8 mouse cellular contexts compared by ENCODE assay signal in genomic region chr4:123904333-123905125, GRCm38 (mm10). TPM values are rescaled to one million over a fixed set of nuclear protein-coding genes. Genes with fewer than 3 reads are reported as not detected.
DNase-seq lines count a peak whose midpoint lies in the region; ATAC-seq and TF ChIP-seq lines count a peak whose summit lies in the region.

Mycbp (plus strand) TSS chr4:123904832.

- H3K9me3 ChIP-seq in CH12.LX (replicated peaks; ENCODE audit: low read length), result no peaks in the 10 kb centered on the region
- H3K9me3 ChIP-seq in forebrain, embryonic 11.5 days (ENCODE audit: control insufficient read depth, low read length), result no peaks in the 10 kb centered on the region
- H3K9me3 ChIP-seq in heart, embryonic 16.5 days (replicated peaks; ENCODE audit: control insufficient read depth, low read length), result no peaks in the 10 kb centered on the region
- H3K9me3 ChIP-seq in liver, embryonic 15.5 days (replicated peaks), result no peaks in the 10 kb centered on the region
- H3K9me3 ChIP-seq in neural tube, embryonic 12.5 days, result no peaks in the 10 kb centered on the region

- no peak for TF ChIP-seq RAD21 in CH12.LX (IDR thresholded peaks at IDR 0.05; ENCODE audit: low read depth, low read length)

- WGBS in forebrain, embryonic 11.5 days, result 2% methylated on average over 49 of the region's 49 CpGs
- WGBS in heart, embryonic 16.5 days, result under 1% methylated on average over 49 of the region's 49 CpGs
- under 1% methylated on average over 46 of the region's 49 CpGs for WGBS in liver, embryonic 15.5 days (ENCODE audit: insufficient replicate concordance)
- WGBS in neural tube, embryonic 12.5 days, result 2% methylated on average over 47 of the region's 49 CpGs

- in situ Hi-C loops in CH12.LX (cut with MboI; ENCODE audit: low pct_ligation_motif_present, low pct_unique_long_range_greater_than_20kb, low sequenced_read_pairs), result no loop called here

- peak; percentile 98 for DNase-seq in CH12.LX (ENCODE audit: extremely low read depth)
- peak; percentile 95 for DNase-seq in c-Kit-positive CD71-positive TER-119-negative erythroid progenitor cells, embryonic 14.5 days (ENCODE audit: low read depth)
- DNase-seq in forebrain, embryonic 11.5 days (ENCODE audit: low spot score), result peak; percentile 100
- DNase-seq in kidney, postnatal 36 days, result peak; percentile 99 to 100
- DNase-seq in telencephalon, adult 2 months (ENCODE audit: low read depth, low spot score), result peak; percentile 93

- peak; percentile 100 for ATAC-seq in forebrain, embryonic 11.5 days (replicated peaks; ENCODE audit: low FRiP score)
- peak; percentile 100 for ATAC-seq in heart, embryonic 16.5 days (replicated peaks; ENCODE audit: extremely low read depth, insufficient read depth, low FRiP score)
- peak; percentile 100 for ATAC-seq in liver, embryonic 15.5 days (ENCODE audit: insufficient read depth)
- ATAC-seq in neural tube, embryonic 12.5 days (ENCODE audit: low FRiP score, low read depth), result peak; percentile 100

- H3K27ac ChIP-seq in CH12.LX (ENCODE audit: insufficient read depth, low read depth), result no peak within 1 kb of the TSS; the same call in 1 of the 2 replicates
- H3K27ac ChIP-seq in forebrain, embryonic 11.5 days (ENCODE audit: low read depth, low read length), result peak within 1 kb of the TSS; percentile 46; the same call in 1 of the 2 replicates
- H3K27ac ChIP-seq in heart, embryonic 16.5 days (ENCODE audit: low read length), result peak within 1 kb of the TSS; percentile 90
- peak within 1 kb of the TSS; percentile 89 for H3K27ac ChIP-seq in liver, embryonic 15.5 days (replicated peaks)
- H3K27ac ChIP-seq in neural tube, embryonic 12.5 days, result no peak within 1 kb of the TSS

- H3K27me3 ChIP-seq in CH12.LX (replicated peaks), result no peaks in the 10 kb centered on the region
- no peaks in the 10 kb centered on the region for H3K27me3 ChIP-seq in forebrain, embryonic 11.5 days (ENCODE audit: control insufficient read depth, insufficient read depth, low read length)
- no peaks in the 10 kb centered on the region for H3K27me3 ChIP-seq in heart, embryonic 16.5 days (ENCODE audit: control insufficient read depth, insufficient read depth, low read length)
- H3K27me3 ChIP-seq in liver, embryonic 15.5 days, result no peaks in the 10 kb centered on the region
- H3K27me3 ChIP-seq in neural tube, embryonic 12.5 days (replicated peaks), result no peaks in the 10 kb centered on the region

- TF ChIP-seq CTCF in CH12.LX (conservative IDR thresholded peaks at IDR 0.05 in 1 of 2, IDR thresholded peaks at IDR 0.05 in 1 of 2; ENCODE audit: low read depth in 2 of 2, low read length in 2 of 2), result no peak

- TF ChIP-seq POLR2A in CH12.LX (IDR thresholded peaks at IDR 0.05; ENCODE audit: low read depth, low read length), result peak; percentile 73

- peaks cover 0 to 26% of the 10 kb centered on the region in 2 experiments; a peak in 3 of 4 replicates for H3K4me1 ChIP-seq in CH12.LX (ENCODE audit: control insufficient read depth in 1 of 2, insufficient read depth in 2 of 2)
- no peaks in the 10 kb centered on the region for H3K4me1 ChIP-seq in forebrain, embryonic 11.5 days (replicated peaks; ENCODE audit: control insufficient read depth, insufficient read depth, low read length)
- H3K4me1 ChIP-seq in heart, embryonic 16.5 days (ENCODE audit: control insufficient read depth, insufficient read depth, low read length), result peaks cover 7% of the 10 kb centered on the region
- H3K4me1 ChIP-seq in liver, embryonic 15.5 days (replicated peaks), result peaks cover 31% of the 10 kb centered on the region
- peaks cover 9% of the 10 kb centered on the region for H3K4me1 ChIP-seq in neural tube, embryonic 12.5 days

- peaks cover 5 to 22% of the 10 kb centered on the region in 2 experiments for H3K36me3 ChIP-seq in CH12.LX (replicated peaks in 1 of 2; ENCODE audit: control insufficient read depth in 1 of 2, insufficient read depth in 1 of 2, low read length in 1 of 2)
- H3K36me3 ChIP-seq in forebrain, embryonic 11.5 days (ENCODE audit: control insufficient read depth, insufficient read depth, low read length), result no peaks in the 10 kb centered on the region
- no peaks in the 10 kb centered on the region for H3K36me3 ChIP-seq in heart, embryonic 16.5 days (ENCODE audit: control insufficient read depth, insufficient read depth)
- peaks cover 5% of the 10 kb centered on the region; the same call in 1 of the 2 replicates for H3K36me3 ChIP-seq in liver, embryonic 15.5 days (replicated peaks)
- H3K36me3 ChIP-seq in neural tube, embryonic 12.5 days, result 0 out of 2 replicates have a peak, but pooled peaks cover 6% of the 10 kb centered on the region

- H3K4me3 ChIP-seq in CH12.LX (replicated peaks in 1 of 3; ENCODE audit: low read depth in 2 of 3, low read length in 2 of 3, poor library complexity in 1 of 3), result peak within 1 kb of the TSS; percentile 47 to 87 (median 76)
- peak within 1 kb of the TSS; percentile 82 for H3K4me3 ChIP-seq in forebrain, embryonic 11.5 days (ENCODE audit: low read depth, low read length)
- peak within 1 kb of the TSS; percentile 91 for H3K4me3 ChIP-seq in heart, embryonic 16.5 days (ENCODE audit: low read length)
- H3K4me3 ChIP-seq in liver, embryonic 15.5 days (replicated peaks), result peak within 1 kb of the TSS; percentile 90
- peak within 1 kb of the TSS; percentile 79 for H3K4me3 ChIP-seq in neural tube, embryonic 12.5 days

- peak within 1 kb of the TSS; percentile 68 for H3K9ac ChIP-seq in CH12.LX (ENCODE audit: insufficient read depth, low read depth)
- peak within 1 kb of the TSS; percentile 71 for H3K9ac ChIP-seq in forebrain, embryonic 11.5 days (ENCODE audit: low read length)
- peak within 1 kb of the TSS; percentile 90 for H3K9ac ChIP-seq in heart, embryonic 16.5 days (ENCODE audit: low read length)
- H3K9ac ChIP-seq in liver, embryonic 15.5 days, result peak within 1 kb of the TSS; percentile 91
- H3K9ac ChIP-seq in neural tube, embryonic 12.5 days, result peak within 1 kb of the TSS; percentile 77

- peak within 1 kb of the TSS; percentile 97 for H3K4me2 ChIP-seq in CH12.LX (ENCODE audit: insufficient read depth, low read depth, poor library complexity, severe bottlenecking)
- peak within 1 kb of the TSS; percentile 83 for H3K4me2 ChIP-seq in forebrain, embryonic 11.5 days (ENCODE audit: low read depth, low read length, severe bottlenecking)
- H3K4me2 ChIP-seq in heart, embryonic 16.5 days (ENCODE audit: low read depth, low read length), result peak within 1 kb of the TSS; percentile 83
- H3K4me2 ChIP-seq in liver, embryonic 15.5 days, result peak within 1 kb of the TSS; percentile 92
- H3K4me2 ChIP-seq in neural tube, embryonic 12.5 days (replicated peaks), result peak within 1 kb of the TSS; percentile 96

- dilution Hi-C loops in CH12.LX (cut with MboI; ENCODE audit: extremely low pct_ligation_motif_present, extremely low pct_unique_long_range_greater_than_20kb, low sequenced_read_pairs), result no loop called here

- TF ChIP-seq EP300 in CH12.LX (IDR thresholded peaks at IDR 0.05; ENCODE audit: low read length), result no peak

- H3K79me2 ChIP-seq in CH12.LX (replicated peaks; ENCODE audit: control insufficient read depth, extremely low read depth, insufficient read depth, poor library complexity, severe bottlenecking), result peaks cover 10% of the 10 kb centered on the region

TF ChIP-seq in CH12.LX, 34 proteins besides CTCF, POLR2A, EP300 and RAD21 (continues in another document):
- no peak for TF ChIP-seq ZNF384 (IDR thresholded peaks at IDR 0.05; ENCODE audit: low read depth, low read length)
- TF ChIP-seq JUN (IDR thresholded peaks at IDR 0.05; ENCODE audit: insufficient read depth, low read depth, low read length), result no peak
- TF ChIP-seq MAX (IDR thresholded peaks at IDR 0.05; ENCODE audit: low read length), result peak; percentile 89
- TF ChIP-seq TCF12 (IDR thresholded peaks at IDR 0.05; ENCODE audit: low read depth, low read length), result peak; percentile 45; the same call in 1 of the 2 replicates
- no peak for TF ChIP-seq ZKSCAN1 (IDR thresholded peaks at IDR 0.05; ENCODE audit: borderline replicate concordance, low read depth, low read length)
- peak; percentile 66; the same call in 1 of the 2 replicates for TF ChIP-seq KAT2A (IDR thresholded peaks at IDR 0.05; ENCODE audit: insufficient replicate concordance, low read length)
- TF ChIP-seq ZC3H11A (IDR thresholded peaks at IDR 0.05; ENCODE audit: low read depth, low read length), result no peak
- TF ChIP-seq MYC (IDR thresholded peaks at IDR 0.05; ENCODE audit: low read depth, low read length), result peak; percentile 90
- 0 out of 2 replicates have a peak, but pooled peaks have one; percentile 23 for TF ChIP-seq POLR2AphosphoS2 (IDR thresholded peaks at IDR 0.05; ENCODE audit: low read depth, low read length)
- no peak for TF ChIP-seq CHD1 (IDR thresholded peaks at IDR 0.05; ENCODE audit: low read depth, low read length)
- 0 out of 2 replicates have a peak, but pooled peaks have one; percentile 58 for TF ChIP-seq MEF2A (IDR thresholded peaks at IDR 0.05; ENCODE audit: borderline replicate concordance, low read depth, low read length)
- no peak for TF ChIP-seq USF1 (IDR thresholded peaks at IDR 0.05; ENCODE audit: low read depth, low read length)
- TF ChIP-seq MAFK (IDR thresholded peaks at IDR 0.05; ENCODE audit: insufficient replicate concordance, low read length), result no peak
- TF ChIP-seq JUND (conservative IDR thresholded peaks at IDR 0.05; ENCODE audit: low read depth, low read length), result no peak
- TF ChIP-seq CHD2 (IDR thresholded peaks at IDR 0.05; ENCODE audit: low read length), result no peak
- TF ChIP-seq MAZ (IDR thresholded peaks at IDR 0.05; ENCODE audit: low read depth, low read length), result no peak
- no peak; the same call in 1 of the 2 replicates for TF ChIP-seq GABPA (IDR thresholded peaks at IDR 0.05; ENCODE audit: insufficient replicate concordance, low read depth, low read length)
- TF ChIP-seq NELFE (IDR thresholded peaks at IDR 0.05; ENCODE audit: low read depth, low read length), result peak; percentile 54; the same call in 1 of the 2 replicates
- no peak for TF ChIP-seq E2F4 (IDR thresholded peaks at IDR 0.05; ENCODE audit: insufficient replicate concordance, low read depth, low read length)
- TF ChIP-seq ZMIZ1 (IDR thresholded peaks at IDR 0.05; ENCODE audit: low read depth, low read length), result peak; percentile 53; the same call in 1 of the 2 replicates
- TF ChIP-seq TBP (conservative IDR thresholded peaks at IDR 0.05; ENCODE audit: low read depth, low read length), result peak; percentile 57; the same call in 1 of the 2 replicates
- peak; percentile 91 for TF ChIP-seq HCFC1 (IDR thresholded peaks at IDR 0.05; ENCODE audit: low read depth, low read length)

RNA-seq across cellular contexts. Expression of gene Mycbp, which starts in this region (rescaled TPM):
- total RNA-seq in CH12.LX (2012; rRNA removed), result 31.4 and 33.8 TPM in 2 replicates
- 45.4 and 46.9 TPM in 2 replicates for total RNA-seq in CH12.LX (2014; rRNA removed)
- polyA plus RNA-seq in CH12.LX (2012; ENCODE audit: insufficient read length, low read depth), result 54.4 and 54.7 TPM in 2 replicates
- 58.6 and 59.9 TPM in 2 replicates for polyA plus RNA-seq in forebrain, embryonic 11.5 days (2014; fragmentation: Nextera tagmentation; extraction: Ambion mirVana)
- 49.1 and 55.4 TPM in 2 replicates for polyA plus RNA-seq in heart, embryonic 16.5 days (2015; fragmentation: Nextera tagmentation; extraction: Ambion mirVana)
- 40.2 and 45.1 TPM in 2 replicates for polyA plus RNA-seq in liver, embryonic 15.5 days (2015; fragmentation: Nextera tagmentation; extraction: Ambion mirVana)
- 47.0 and 49.5 TPM in 2 replicates for polyA plus RNA-seq in neural tube, embryonic 12.5 days (2016; fragmentation: Nextera tagmentation; extraction: Ambion mirVana)

Comparison
In these comparisons a context has a peak if more than half of its experiments do, and no peak if none do; other contexts are left out.
1. H3K27ac ChIP-seq: peak in forebrain, embryonic 11.5 days (single experiment), heart, embryonic 16.5 days (single experiment) and liver, embryonic 15.5 days (single experiment); none in CH12.LX (single experiment) and neural tube, embryonic 12.5 days (single experiment).
2. Peak in every context shown above with its lines, with median percentiles within 50 percentile points of each other: DNase-seq, H3K4me2 ChIP-seq, H3K4me3 ChIP-seq, H3K9ac ChIP-seq and ATAC-seq.